Mouse (Mus musculus) stomach, postnatal 0 days (tissue): ENCODE results near the gene Dusp6.

ENCODE experiments used
- CTCF ChIP-seq: IDR thresholded peaks from 2 replicates; pipeline ENCODE4 v1.5.1; 2016; ENCODE audit warnings: antibody characterized with exemption, low read depth, mild to moderate bottlenecking, moderate library complexity
- EP300 ChIP-seq: optimal IDR thresholded peaks from 2 replicates; pipeline ENCODE3; 2016; ENCODE audit warnings: antibody characterized with exemption

DNA sequence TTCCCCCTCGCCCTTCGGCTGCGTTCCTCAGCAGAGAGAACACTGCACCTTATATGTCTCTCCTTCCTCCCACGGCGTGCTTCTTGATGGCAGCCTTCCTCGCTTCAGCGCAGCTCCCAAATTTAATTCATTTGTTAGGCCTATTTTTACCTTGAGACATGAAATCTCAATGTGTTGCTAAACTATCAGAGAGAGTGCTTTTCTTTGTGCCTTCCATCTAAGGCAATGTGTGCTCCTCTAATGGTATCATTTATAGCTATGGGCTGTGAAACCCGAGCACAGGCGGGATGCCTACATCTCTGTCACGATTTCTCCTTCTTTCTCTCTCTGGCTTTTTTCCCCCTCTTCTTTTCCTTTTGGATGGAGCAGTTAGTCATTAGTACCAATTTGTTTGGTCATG is 47.2 kb downstream of the Dusp6 start:
- TF ChIP-seq CTCF, result no peak
- TF ChIP-seq EP300, result no peak
